Mouse (Mus musculus) myocyte (in vitro differentiated cells): ENCODE results near the gene Prr14.

Source experiments
- CEBPB ChIP-seq: IDR thresholded peaks from 2 replicates; pipeline ENCODE4 v1.6.1; 2011; ENCODE audit warnings: mild to moderate bottlenecking, moderate library complexity; ENCODE audit not compliant: poor library complexity, insufficient read depth, severe bottlenecking
- POLR2A ChIP-seq: IDR thresholded peaks from one replicate; pipeline ENCODE4 v1.6.1; 2011; ENCODE audit warnings: low read depth, mild to moderate bottlenecking, control low read depth, moderate library complexity; ENCODE audit not compliant: insufficient read length
- TCF12 ChIP-seq: IDR thresholded peaks from one replicate; pipeline ENCODE4 v1.6.1; 2011; ENCODE audit warnings: mild to moderate bottlenecking, control low read depth; ENCODE audit not compliant: poor library complexity, insufficient read depth, severe bottlenecking

DNA sequence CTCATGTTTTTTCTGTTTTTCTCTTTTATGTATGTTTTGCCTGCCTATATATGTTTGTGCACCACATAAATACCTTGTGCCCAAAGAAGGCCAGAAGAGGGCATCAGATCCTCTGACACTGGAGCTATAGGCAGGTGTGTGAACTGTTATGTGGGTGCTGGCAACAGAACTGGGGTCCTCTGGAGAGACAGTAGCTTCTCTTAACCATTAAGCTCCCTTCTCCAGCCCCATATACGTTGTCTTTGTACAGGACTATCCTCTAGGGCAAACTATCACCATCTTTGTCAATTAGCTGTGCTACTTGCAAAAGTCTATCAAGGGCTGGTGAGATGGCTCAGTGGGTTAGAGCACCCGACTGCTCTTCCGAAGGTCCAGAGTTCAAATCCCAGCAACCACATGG lies 48.9 kb downstream of the Prr14 start:
- TF ChIP-seq POLR2A (no peak), CEBPB (no peak), TCF12 (no peak)
